Mouse (Mus musculus) megakaryocyte, embryonic 14.5 days (primary cell): ENCODE data around the gene Notch2. TPM values are rescaled to one million over a fixed set of nuclear protein-coding genes. Genes with fewer than 3 reads are reported as not detected.
A peak's percentile ranks its signal among the peaks of the same experiment; 100 is the strongest.

Source experiments
- H3K27me3 ChIP-seq: replicated peaks from 2 replicates; pipeline ENCODE3; 2012; ENCODE audit warnings: inconsistent platforms
- H3K36me3 ChIP-seq: replicated peaks from 2 replicates; pipeline ENCODE3; 2012; ENCODE audit warnings: low read length, inconsistent platforms, mixed read lengths
- H3K4me1 ChIP-seq: 2 replicates; pipeline ENCODE4 v1.6.1; 2012; ENCODE audit warnings: inconsistent platforms
- H3K4me3 ChIP-seq: replicated peaks from 2 replicates; pipeline ENCODE3; 2012; ENCODE audit warnings: moderate library complexity, mild to moderate bottlenecking, inconsistent platforms
- H3K9me3 ChIP-seq: 2 replicates; pipeline ENCODE4 v1.6.1; 2012; ENCODE audit warnings: inconsistent platforms
- FLI1 ChIP-seq: IDR thresholded peaks from 2 replicates; pipeline ENCODE4 v1.6.1; 2012; ENCODE audit warnings: low read length, inconsistent platforms, mixed read lengths
- GATA1 ChIP-seq: IDR thresholded peaks from 3 replicates; pipeline ENCODE4 v1.6.1; 2012; ENCODE audit warnings: mixed read lengths, low read length, inconsistent platforms, borderline replicate concordance
- polyA plus RNA-seq: library from polyadenylated mRNA; stranded (reverse); fragments of >175 nt; gene quantifications from 2 replicates; pipeline ENCODE4 v1.2.3, GENCODE M21; 2012; ENCODE audit warnings: low replicate concordance; ENCODE audit not compliant: insufficient read depth

Gene Notch2
- polyA plus RNA-seq, 1 experiment, result 1.9 TPM

- Histone ChIP-seq H3K36me3 (peaks cover 8% of the 10 kb centered on the region), H3K4me1 (peaks cover 56% of the 10 kb centered on the region), H3K4me3 (peak overlapping the region; percentile 96), H3K27me3 (no peaks in the 10 kb centered on the region), H3K9me3 (no peaks in the 10 kb centered on the region)
- no peak for TF ChIP-seq GATA1
- no peak for TF ChIP-seq FLI1
These were observed 284 bp upstream of the Notch2 start for GRCm38 (mm10) chr3:98013086-98013400.

- Histone ChIP-seq H3K27me3 (no peaks in the 10 kb centered on the region), H3K36me3 (peaks cover 12% of the 10 kb centered on the region), H3K9me3 (no peaks in the 10 kb centered on the region), H3K4me3 (peak overlapping the region; percentile 80), H3K4me1 (peaks cover 67% of the 10 kb centered on the region)
- no peak for TF ChIP-seq GATA1
- no peak for TF ChIP-seq FLI1
These were observed 2.2 kb downstream of the Notch2 start for GRCm38 (mm10) chr3:98015205-98016171.

- H3K4me3 ChIP-seq, result no peak overlapping the region
- H3K9me3 ChIP-seq, result no peaks in the 10 kb centered on the region
- H3K4me1 ChIP-seq, result peaks cover 74% of the 10 kb centered on the region
- H3K27me3 ChIP-seq, result no peaks in the 10 kb centered on the region
- TF ChIP-seq GATA1, result no peak
- TF ChIP-seq FLI1, result no peak
- peaks cover 15% of the 10 kb centered on the region for H3K36me3 ChIP-seq
These were observed 3.7 kb downstream of the Notch2 start for GRCm38 (mm10) chr3:98016901-98017591.

- TF ChIP-seq GATA1, result no peak
- Histone ChIP-seq H3K36me3 (peaks cover 15% of the 10 kb centered on the region), H3K4me1 (peaks cover 69% of the 10 kb centered on the region), H3K4me3 (no peak overlapping the region), H3K9me3 (no peaks in the 10 kb centered on the region), H3K27me3 (no peaks in the 10 kb centered on the region)
These were observed 4.9 kb downstream of the Notch2 start for GRCm38 (mm10) chr3:98018187-98018586.

GRCm38 (mm10) chr3:98020431-98021229, 7.3 kb downstream of the Notch2 start:
- H3K4me1 ChIP-seq, result peaks cover 67% of the 10 kb centered on the region
- H3K36me3 ChIP-seq, result peaks cover 15% of the 10 kb centered on the region
- TF ChIP-seq GATA1, result no peak
- TF ChIP-seq FLI1, result no peak
- H3K9me3 ChIP-seq, result no peaks in the 10 kb centered on the region
- H3K4me3 ChIP-seq, result peak overlapping the region; percentile 21
- no peaks in the 10 kb centered on the region for H3K27me3 ChIP-seq

GRCm38 (mm10) chr3:98024288-98024848, 11.0 kb downstream of the Notch2 start:
- Histone ChIP-seq H3K4me1 (peaks cover 69% of the 10 kb centered on the region), H3K36me3 (peaks cover 8% of the 10 kb centered on the region), H3K4me3 (peak overlapping the region; percentile 67), H3K27me3 (no peaks in the 10 kb centered on the region), H3K9me3 (no peaks in the 10 kb centered on the region)
- TF ChIP-seq FLI1, result no peak
- TF ChIP-seq GATA1, result no peak

GRCm38 (mm10) chr3:98025521-98025920, 12.2 kb downstream of the Notch2 start:
- Histone ChIP-seq H3K36me3 (peaks cover 8% of the 10 kb centered on the region), H3K4me1 (peaks cover 68% of the 10 kb centered on the region), H3K9me3 (no peaks in the 10 kb centered on the region), H3K27me3 (no peaks in the 10 kb centered on the region), H3K4me3 (peak overlapping the region; percentile 74)
- TF ChIP-seq FLI1 (no peak), GATA1 (no peak)

- Histone ChIP-seq H3K4me1 (peaks cover 70% of the 10 kb centered on the region), H3K9me3 (no peaks in the 10 kb centered on the region), H3K36me3 (peaks cover 7% of the 10 kb centered on the region), H3K4me3 (peak overlapping the region; percentile 28), H3K27me3 (no peaks in the 10 kb centered on the region)
- TF ChIP-seq GATA1 (no peak), FLI1 (no peak)
These were observed 12.9 kb downstream of the Notch2 start for GRCm38 (mm10) chr3:98025921-98026880.
